Mouse (Mus musculus) NIH3T3 (cell line): ENCODE measurements around the gene Mfsd5.
A peak's percentile ranks its signal among the peaks of the same experiment; 100 is the strongest.

Source experiments
- DNase-seq: peaks from one replicate; pipeline ENCODE4 v3.0.0-alpha.2; 2012; ENCODE audit warnings: low read depth

Mfsd5 gene

GRCm38 (mm10) chr15:102248131-102248811 is 31.0 kb upstream of the Mfsd5 start:
- peak; percentile 72 for DNase-seq

GRCm38 (mm10) chr15:102248812-102249191 is 30.5 kb upstream of the Mfsd5 start:
- DNase-seq = peak; percentile 89

- DNase-seq = peak; percentile 67
Measured at GRCm38 (mm10) chr15:102249251-102249691, 30.0 kb upstream of the Mfsd5 start.

- DNase-seq = no peak
Measured at GRCm38 (mm10) chr15:102249967-102250366, 29.3 kb upstream of the Mfsd5 start.

GRCm38 (mm10) chr15:102250521-102250920 is 28.7 kb upstream of the Mfsd5 start:
- DNase-seq = no peak

- DNase-seq = peak; percentile 34
Measured at GRCm38 (mm10) chr15:102255547-102256255, 23.6 kb upstream of the Mfsd5 start.

- DNase-seq = peak; percentile 47
Measured at GRCm38 (mm10) chr15:102256431-102257201, 22.6 kb upstream of the Mfsd5 start.

GRCm38 (mm10) chr15:102257202-102258075 is 21.8 kb upstream of the Mfsd5 start, which contains the start of gene Rarg:
Gene Rarg (minus strand): TSS chr15:102257517.
- peak; percentile 87 for DNase-seq

- peak; percentile 88 for DNase-seq
Measured at GRCm38 (mm10) chr15:102258076-102258470, 21.2 kb upstream of the Mfsd5 start.

GRCm38 (mm10) chr15:102258581-102259253 is 20.5 kb upstream of the Mfsd5 start:
- peak; percentile 71 for DNase-seq

GRCm38 (mm10) chr15:102262582-102262981 is 16.7 kb upstream of the Mfsd5 start:
- DNase-seq = no peak

GRCm38 (mm10) chr15:102263037-102263436 is 16.2 kb upstream of the Mfsd5 start:
- DNase-seq = no peak

- DNase-seq = peak; percentile 53
Measured at GRCm38 (mm10) chr15:102265548-102265947, 13.7 kb upstream of the Mfsd5 start.

- no peak for DNase-seq
Measured at GRCm38 (mm10) chr15:102270274-102270960, 8.8 kb upstream of the Mfsd5 start, which contains the start of gene Gm9918. Gene Gm9918 (plus strand): TSS chr15:102270563.

- DNase-seq = no peak
Measured at GRCm38 (mm10) chr15:102271441-102271840, 7.8 kb upstream of the Mfsd5 start.

GRCm38 (mm10) chr15:102273982-102274716 is 5.1 kb upstream of the Mfsd5 start:
- no peak for DNase-seq

GRCm38 (mm10) chr15:102278726-102279091 is 545 bp upstream of the Mfsd5 start:
- DNase-seq = no peak

- no peak for DNase-seq
Measured at GRCm38 (mm10) chr15:102279783-102280520, 698 bp downstream of the Mfsd5 start.

GRCm38 (mm10) chr15:102280623-102281022 is 1.4 kb downstream of the Mfsd5 start:
- DNase-seq = no peak
